Mouse (Mus musculus) heart, embryonic 11.5 days (tissue): Measurements from ENCODE around the gene Tyms. TPM values are rescaled to one million over a fixed set of nuclear protein-coding genes. Genes with fewer than 3 reads are reported as not detected.

Experiments
- ATAC-seq: fragments of 200-750 bp; cut with Nextera tagmentation; replicated peaks from 2 replicates; pipeline ENCODE4 v1.8.0; 2017; ENCODE audit warnings: moderate library complexity; ENCODE audit not compliant: insufficient number of reproducible peaks, low FRiP score, low TSS enrichment
- H3K27ac ChIP-seq: fragments of 300-500 bp; sonication (generic); 2 replicates; pipeline ENCODE4 v1.5.1; 2014; ENCODE audit warnings: mild to moderate bottlenecking, low read depth, low read length
- H3K27me3 ChIP-seq: fragments of 300-500 bp; sonication (generic); 2 replicates; pipeline ENCODE4 v1.6.1; 2014; ENCODE audit warnings: mild to moderate bottlenecking, low read length, mixed read lengths; ENCODE audit not compliant: control insufficient read depth, insufficient read depth
- H3K36me3 ChIP-seq: fragments of 300-500 bp; sonication (generic); 2 replicates; pipeline ENCODE4 v1.6.1; 2014; ENCODE audit warnings: mild to moderate bottlenecking, low read length, moderate library complexity, mixed read lengths; ENCODE audit not compliant: control insufficient read depth, insufficient read depth
- H3K4me1 ChIP-seq: fragments of 300-500 bp; sonication (generic); 2 replicates; pipeline ENCODE4 v1.6.1; 2014; ENCODE audit warnings: low read length; ENCODE audit not compliant: control insufficient read depth, insufficient read depth
- H3K4me2 ChIP-seq: fragments of 300-500 bp; sonication (generic); 2 replicates; pipeline ENCODE4 v1.6.1; 2014; ENCODE audit warnings: mild to moderate bottlenecking, moderate library complexity
- H3K4me3 ChIP-seq: fragments of 300-500 bp; sonication (generic); 2 replicates; pipeline ENCODE4 v1.5.1; 2014; ENCODE audit warnings: low read depth, low read length
- H3K9ac ChIP-seq: fragments of 300-500 bp; sonication (generic); 2 replicates; pipeline ENCODE4 v1.6.1; 2014; ENCODE audit warnings: mild to moderate bottlenecking, low read depth, low read length, moderate library complexity
- H3K9me3 ChIP-seq: fragments of 300-500 bp; sonication (generic); replicated peaks from 2 replicates; pipeline ENCODE4 v1.6.1; 2016; ENCODE audit warnings: low read length; ENCODE audit not compliant: control insufficient read depth
- WGBS: fragments of 180-500 bp; shearing (Covaris S2); extraction: QIAGEN DNeasy Blood & Tissue Kit; methylation state at CpG from one replicate; pipeline ENCODE4 v1.1.7; 2014; ENCODE audit not compliant: insufficient replicate concordance; 5-methylcytosine and 5-hydroxymethylcytosine counted together
- polyA plus RNA-seq: library from polyadenylated mRNA; unstranded; fragments of >200 nt; fragmentation: Nextera tagmentation; extraction: Ambion mirVana; gene quantifications from 2 replicates; pipeline ENCODE4 v1.2.1, GENCODE M21; 2014

Tyms gene
- polyA plus RNA-seq, 1 experiment from 2014 or later = 173 TPM

- no peak overlapping the region for H3K9ac ChIP-seq
Observed at GRCm38 (mm10) chr5:30112533-30113068, 39.2 kb upstream of the Tyms start.

GRCm38 (mm10) chr5:30111771-30112170, 38.4 kb upstream of the Tyms start:
- Histone ChIP-seq H3K4me1 (peaks cover 10% of the 10 kb centered on the region), H3K9me3 (no peaks in the 10 kb centered on the region), H3K9ac (no peak overlapping the region), H3K4me3 (peak overlapping the region; percentile 23; the same call in 1 of the 2 replicates), H3K36me3 (peaks cover 3% of the 10 kb centered on the region), H3K27ac (no peak overlapping the region), H3K27me3 (peaks cover 88% of the 10 kb centered on the region), H3K4me2 (peak overlapping the region; percentile 53; the same call in 1 of the 2 replicates)
- no peak for ATAC-seq
- WGBS = 66% methylated on average over 3 of the region's 3 CpGs

More at GRCm38 (mm10) chr5:30112533-30113068, 39.2 kb upstream of the Tyms start:
- no peak overlapping the region for H3K27ac ChIP-seq
- peaks cover 80% of the 10 kb centered on the region for H3K27me3 ChIP-seq
- H3K4me3 ChIP-seq = no peak overlapping the region
- 79% methylated on average over 3 of the region's 3 CpGs for WGBS
- no peaks in the 10 kb centered on the region for H3K9me3 ChIP-seq
- ATAC-seq = no peak
- H3K4me1 ChIP-seq = peaks cover 10% of the 10 kb centered on the region
- H3K4me2 ChIP-seq = no peak overlapping the region
- H3K36me3 ChIP-seq = peaks cover 5% of the 10 kb centered on the region

DNA sequence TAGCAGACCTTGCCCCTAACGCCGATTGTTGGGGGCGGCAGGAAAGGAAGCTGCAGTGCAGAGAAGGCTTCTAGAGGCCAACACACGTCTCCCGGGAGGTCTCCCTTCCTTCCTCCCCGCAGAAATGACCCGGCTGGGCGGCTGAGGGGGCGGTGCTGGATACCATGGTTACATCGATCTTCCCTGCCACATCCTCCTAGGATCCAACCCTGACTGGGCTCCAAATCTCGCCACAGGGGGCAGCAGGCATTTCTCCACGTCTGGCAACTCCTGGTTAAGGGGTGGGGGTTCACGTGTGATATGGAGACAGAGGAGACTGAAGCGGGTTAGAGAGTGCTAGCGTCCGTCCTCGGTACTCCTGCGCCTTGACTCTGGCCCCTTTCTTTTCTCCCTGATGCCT, 37.7 kb upstream of the Tyms start:
- H3K4me3 ChIP-seq = peak overlapping the region; percentile 23
- no peaks in the 10 kb centered on the region for H3K36me3 ChIP-seq
- ATAC-seq = 0 out of 2 replicates have a peak, but pooled peaks have one; percentile 7
- no peak overlapping the region for H3K9ac ChIP-seq
- peaks cover 88% of the 10 kb centered on the region for H3K27me3 ChIP-seq
- H3K4me2 ChIP-seq = peak overlapping the region; percentile 53
- whole genome bisulfite sequencing = 1% methylated on average over 18 of the region's 18 CpGs
- no peaks in the 10 kb centered on the region for H3K9me3 ChIP-seq
- H3K27ac ChIP-seq = no peak overlapping the region
- peaks cover 12% of the 10 kb centered on the region for H3K4me1 ChIP-seq

- no peaks in the 10 kb centered on the region for H3K9me3 ChIP-seq
- H3K27ac ChIP-seq = no peak overlapping the region
- no peak for ATAC-seq
- H3K27me3 ChIP-seq = peaks cover 88% of the 10 kb centered on the region
- H3K4me3 ChIP-seq = peak overlapping the region; percentile 23
- no peaks in the 10 kb centered on the region for H3K36me3 ChIP-seq
- H3K9ac ChIP-seq = no peak overlapping the region
- 6% methylated on average over 22 of the region's 22 CpGs for WGBS
- H3K4me2 ChIP-seq = peak overlapping the region; percentile 53
- peaks cover 13% of the 10 kb centered on the region for H3K4me1 ChIP-seq
Observed at GRCm38 (mm10) chr5:30110371-30111060, 37.1 kb upstream of the Tyms start.

- Histone ChIP-seq H3K36me3 (no peaks in the 10 kb centered on the region), H3K4me1 (peaks cover 18% of the 10 kb centered on the region), H3K9me3 (no peaks in the 10 kb centered on the region), H3K27me3 (peaks cover 91% of the 10 kb centered on the region), H3K4me3 (no peak overlapping the region), H3K27ac (no peak overlapping the region), H3K4me2 (no peak overlapping the region), H3K9ac (no peak overlapping the region)
- ATAC-seq = no peak
- WGBS = 44% methylated on average over 2 of the region's 2 CpGs
Observed at GRCm38 (mm10) chr5:30109899-30110298, 36.5 kb upstream of the Tyms start.

DNA sequence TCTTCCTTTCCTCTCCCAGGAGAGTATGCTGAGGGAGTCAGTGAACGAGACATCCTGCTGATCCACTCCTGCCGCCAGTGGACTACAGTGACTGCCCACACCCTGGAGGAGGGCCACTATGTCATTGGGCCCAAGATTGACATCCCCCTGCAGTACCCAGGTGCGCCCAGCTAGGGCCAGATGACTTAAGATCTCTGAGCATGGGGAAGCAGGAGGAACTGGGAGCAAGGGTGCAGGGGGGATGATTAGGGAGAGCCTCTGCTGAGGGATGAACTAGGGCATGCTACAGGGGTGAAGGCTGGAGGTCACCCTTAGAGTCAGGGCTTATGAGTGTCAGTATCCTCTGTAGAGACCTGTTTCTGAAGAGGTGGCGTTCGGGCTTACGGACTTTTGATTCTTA, 34.8 kb upstream of the Tyms start:
- H3K27ac ChIP-seq = no peak overlapping the region
- no peaks in the 10 kb centered on the region for H3K9me3 ChIP-seq
- H3K36me3 ChIP-seq = no peaks in the 10 kb centered on the region
- H3K4me2 ChIP-seq = no peak overlapping the region
- H3K27me3 ChIP-seq = peaks cover 90% of the 10 kb centered on the region
- H3K4me3 ChIP-seq = no peak overlapping the region
- no peak for ATAC-seq
- no peak overlapping the region for H3K9ac ChIP-seq
- WGBS = 61% methylated on average over 6 of the region's 6 CpGs
- peaks cover 17% of the 10 kb centered on the region for H3K4me1 ChIP-seq

DNA sequence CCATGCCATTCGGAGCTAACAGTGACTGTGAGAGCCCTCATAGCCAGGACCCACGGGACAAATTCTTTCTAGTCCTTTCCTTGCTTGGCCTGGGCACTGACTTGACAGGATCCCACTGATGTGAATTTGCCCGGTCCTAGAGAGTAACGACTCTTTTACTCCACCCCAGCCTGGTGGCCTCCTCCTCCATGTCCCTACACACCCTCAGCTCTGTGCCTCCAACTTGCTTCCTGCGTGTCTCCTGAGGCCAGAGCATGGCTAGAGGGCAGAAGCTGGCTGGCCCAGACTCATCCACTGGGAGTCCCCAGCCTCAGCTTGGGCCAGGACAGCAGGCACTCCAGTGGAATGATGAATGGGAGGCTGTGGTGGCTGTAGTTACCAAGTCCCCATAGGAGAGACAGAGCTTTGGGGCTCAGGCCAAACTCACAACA, 34.2 kb upstream of the Tyms start:
- Histone ChIP-seq H3K4me2 (no peak overlapping the region), H3K27ac (no peak overlapping the region), H3K36me3 (no peaks in the 10 kb centered on the region), H3K9me3 (no peaks in the 10 kb centered on the region), H3K9ac (no peak overlapping the region), H3K27me3 (peaks cover 86% of the 10 kb centered on the region), H3K4me1 (peaks cover 17% of the 10 kb centered on the region), H3K4me3 (no peak overlapping the region)
- WGBS = 8% methylated on average over 5 of the region's 5 CpGs
- ATAC-seq = no peak

- no peaks in the 10 kb centered on the region for H3K9me3 ChIP-seq
- 7% methylated on average over 7 of the region's 7 CpGs for WGBS
- no peak overlapping the region for H3K9ac ChIP-seq
- peaks cover 82% of the 10 kb centered on the region for H3K27me3 ChIP-seq
- ATAC-seq = no peak
- H3K4me3 ChIP-seq = no peak overlapping the region
- H3K27ac ChIP-seq = no peak overlapping the region
- no peak overlapping the region for H3K4me2 ChIP-seq
- H3K4me1 ChIP-seq = peaks cover 17% of the 10 kb centered on the region
- no peaks in the 10 kb centered on the region for H3K36me3 ChIP-seq
Observed at GRCm38 (mm10) chr5:30107186-30107585, 33.8 kb upstream of the Tyms start.

DNA sequence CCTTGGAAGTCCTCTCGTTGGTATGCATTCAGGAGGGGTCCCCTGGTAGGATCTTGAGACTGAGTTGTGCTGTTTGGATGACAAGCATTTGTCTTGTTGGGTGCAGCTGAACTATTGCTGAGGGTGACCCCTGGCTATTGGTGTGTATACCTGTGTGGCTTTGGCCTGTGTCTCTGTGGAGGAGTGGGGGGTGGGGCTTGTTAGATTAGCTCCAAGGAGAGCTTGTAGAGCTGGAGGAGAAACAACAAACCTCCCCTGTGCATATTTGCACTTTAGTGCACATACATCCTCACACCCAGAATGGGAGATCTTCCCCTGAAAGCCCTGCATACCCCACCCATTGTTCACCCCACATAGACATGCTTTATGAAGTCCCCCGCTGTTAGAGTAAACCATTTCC, 33.3 kb upstream of the Tyms start:
- Histone ChIP-seq H3K9ac (no peak overlapping the region), H3K9me3 (no peaks in the 10 kb centered on the region), H3K4me1 (peaks cover 17% of the 10 kb centered on the region), H3K27me3 (peaks cover 79% of the 10 kb centered on the region), H3K4me2 (no peak overlapping the region), H3K36me3 (no peaks in the 10 kb centered on the region), H3K27ac (no peak overlapping the region), H3K4me3 (no peak overlapping the region)
- WGBS = 20% methylated on average over 2 of the region's 2 CpGs
- ATAC-seq = no peak
